Mouse (Mus musculus) ZHBTc4 (cell line): ENCODE measurements at regions not wholly inside any gene's neighbourhood (a gene's known extent, or its start where the extent isn't known, plus 50 kb on each side); places are given as distances from the start of the nearest gene placed in this dataset.
A peak's percentile ranks its signal among the peaks of the same experiment; 100 is the strongest.

ENCODE experiments used
- DNase-seq: peaks from one replicate; pipeline ENCODE4 v3.0.0-alpha.2; 2011; ENCODE audit warnings: low read depth, low spot score

GRCm38 (mm10) chr11:63394201-63394600, 265.4 kb downstream of the Pmp22 start:
- no peak for DNase-seq

- DNase-seq: no peak
Observed at GRCm38 (mm10) chr11:63396386-63396785, 267.6 kb downstream of the Pmp22 start.

- DNase-seq: peak; percentile 52
Observed at GRCm38 (mm10) chr11:63402741-63403140, 274.0 kb downstream of the Pmp22 start.

- peak; percentile 71 for DNase-seq
Observed at GRCm38 (mm10) chr11:63404719-63405118, 275.9 kb downstream of the Pmp22 start.

- no peak for DNase-seq
Observed at GRCm38 (mm10) chr11:63409431-63409830, 280.6 kb downstream of the Pmp22 start.

- DNase-seq: no peak
Observed at GRCm38 (mm10) chr11:63410921-63411320, 282.1 kb downstream of the Pmp22 start.

GRCm38 (mm10) chr11:63412364-63412991, 283.7 kb downstream of the Pmp22 start:
- DNase-seq: peak; percentile 55

- no peak for DNase-seq
Observed at GRCm38 (mm10) chr11:63413106-63413505, 284.3 kb downstream of the Pmp22 start.

- DNase-seq: peak; percentile 52
Observed at GRCm38 (mm10) chr11:63413621-63414020, 284.8 kb downstream of the Pmp22 start.

GRCm38 (mm10) chr11:63418042-63418776, 289.4 kb downstream of the Pmp22 start:
- DNase-seq: no peak

- DNase-seq: no peak
Observed at GRCm38 (mm10) chr11:63420341-63420740, 291.6 kb downstream of the Pmp22 start.

- DNase-seq: no peak
Observed at GRCm38 (mm10) chr11:63422069-63422468, 293.3 kb downstream of the Pmp22 start.

GRCm38 (mm10) chr11:63424319-63424718, 295.5 kb downstream of the Pmp22 start:
- peak; percentile 68 for DNase-seq

- DNase-seq: peak; percentile 20
Observed at GRCm38 (mm10) chr11:63425741-63426140, 297.0 kb downstream of the Pmp22 start.

- DNase-seq: no peak
Observed at GRCm38 (mm10) chr11:63453786-63454185, 325.0 kb downstream of the Pmp22 start.

- peak; percentile 82 for DNase-seq
Observed at GRCm38 (mm10) chr11:63454910-63455531, 326.2 kb downstream of the Pmp22 start.

- DNase-seq: peak; percentile 90
Observed at GRCm38 (mm10) chr11:63456356-63456755, 327.6 kb downstream of the Pmp22 start.

GRCm38 (mm10) chr11:63457250-63457649, 328.5 kb downstream of the Pmp22 start:
- no peak for DNase-seq

- DNase-seq: no peak
Observed at GRCm38 (mm10) chr11:63460146-63460545, 331.4 kb downstream of the Pmp22 start.

- DNase-seq: no peak
Observed at GRCm38 (mm10) chr11:63463797-63464331, 335.1 kb downstream of the Pmp22 start.

GRCm38 (mm10) chr11:63465941-63466340, 337.2 kb downstream of the Pmp22 start:
- DNase-seq: no peak

- DNase-seq: no peak
Observed at GRCm38 (mm10) chr11:63466541-63466940, 337.8 kb downstream of the Pmp22 start.
